Mouse (Mus musculus) MEL (cell line): Measurements from ENCODE around the gene Traf1.

Source experiments
- CHD1 ChIP-seq: IDR thresholded peaks from 2 replicates; pipeline ENCODE4 v1.6.1; 2012; ENCODE audit warnings: low read depth, mild to moderate bottlenecking, inconsistent platforms, low read length, improper control_type of control experiment
- CHD2 ChIP-seq: IDR thresholded peaks from 2 replicates; pipeline ENCODE4 v1.6.1; 2011; ENCODE audit warnings: low read length, improper control_type of control experiment
- CTCF ChIP-seq, 3 experiments: IDR thresholded peaks in 2 of 3; conservative IDR thresholded peaks in 1 of 3; 2 replicates each; pipeline ENCODE4 v1.5.1; 2011 to 2012; ENCODE audit warnings: low read length in 3 of 3, low read depth in 2 of 3, mild to moderate bottlenecking in 2 of 3, improper control_type of control experiment in 1 of 3, inconsistent platforms in 1 of 3, mixed read lengths in 1 of 3, moderate library complexity in 1 of 3; ENCODE audit not compliant: control insufficient read depth in 1 of 3, insufficient read depth in 1 of 3, poor library complexity in 1 of 3, severe bottlenecking in 1 of 3
- E2F4 ChIP-seq: IDR thresholded peaks from 2 replicates; pipeline ENCODE4 v1.6.1; 2011; ENCODE audit warnings: low read depth, low read length, improper control_type of control experiment, borderline replicate concordance
- EP300 ChIP-seq, 2 experiments: IDR thresholded peaks; 2 replicates each; pipeline ENCODE4 v1.6.1; 2011; ENCODE audit warnings: improper control_type of control experiment in 2 of 2, low read length in 2 of 2, low read depth in 1 of 2, mild to moderate bottlenecking in 1 of 2
- KAT2A ChIP-seq: conservative IDR thresholded peaks from 2 replicates; pipeline ENCODE4 v1.6.1; 2012; ENCODE audit warnings: low read depth, low read length, improper control_type of control experiment, inconsistent platforms
- MAZ ChIP-seq: IDR thresholded peaks from 2 replicates; pipeline ENCODE4 v1.6.1; 2012; ENCODE audit warnings: low read depth, mild to moderate bottlenecking, inconsistent platforms, low read length, improper control_type of control experiment
- RCOR1 ChIP-seq: IDR thresholded peaks from 2 replicates; pipeline ENCODE4 v1.6.1; 2012; ENCODE audit warnings: low read depth, mild to moderate bottlenecking, inconsistent platforms, low read length, improper control_type of control experiment
- TBP ChIP-seq: IDR thresholded peaks from 2 replicates; pipeline ENCODE4 v1.8.0; 2011; ENCODE audit warnings: low read depth, low read length, improper control_type of control experiment
- TCF12 ChIP-seq: IDR thresholded peaks from 2 replicates; pipeline ENCODE4 v1.6.1; 2014; ENCODE audit warnings: low read depth, mild to moderate bottlenecking, inconsistent platforms, low read length, improper control_type of control experiment, moderate library complexity
- ZC3H11A ChIP-seq: IDR thresholded peaks from 2 replicates; pipeline ENCODE4 v1.6.1; 2012; ENCODE audit warnings: low read depth, mild to moderate bottlenecking, inconsistent platforms, low read length, improper control_type of control experiment
- ZMIZ1 ChIP-seq: IDR thresholded peaks from 2 replicates; pipeline ENCODE4 v1.6.1; 2012; ENCODE audit warnings: low read depth, mild to moderate bottlenecking, inconsistent platforms, low read length, improper control_type of control experiment, moderate library complexity

GRCm38 (mm10) chr2:34893950-34894349, 67.6 kb downstream of the Traf1 start:
- TF ChIP-seq TBP (no peak), CHD1 (no peak), CTCF (IDR thresholded peaks at IDR 0.05 in 2 of 3, conservative IDR thresholded peaks at IDR 0.05 in 1 of 3; ENCODE audit: control insufficient read depth in 1 of 3, insufficient read depth in 1 of 3, low read depth in 2 of 3, low read length in 3 of 3, poor library complexity in 1 of 3, severe bottlenecking in 1 of 3) (no peak), ZMIZ1 (no peak), KAT2A (no peak), TCF12 (no peak), RCOR1 (no peak), CHD2 (no peak), EP300 (IDR thresholded peaks at IDR 0.05; ENCODE audit: low read depth in 1 of 2, low read length in 2 of 2) (no peak), E2F4 (no peak), ZC3H11A (no peak), MAZ (no peak)
